Mouse (Mus musculus): ENCODE data around the gene Usp1. TPM values are rescaled to one million over a fixed set of nuclear protein-coding genes. Genes with fewer than 3 reads are reported as not detected.

The Usp1 gene
- 48.4 TPM for polyA plus RNA-seq (2017; shearing (Covaris generic))

GRCm38 (mm10) chr4:98923568-98924070 lies at the start of gene Usp1:
Usp1 (plus strand) TSS chr4:98923810.

Other genes with a start within 250 kb of the Usp1 start
- not detected for gene L1td1, start 197.1 kb upstream of the Usp1 start, polyA plus RNA-seq (2017; shearing (Covaris generic))
- gene Kank4, start 106.3 kb upstream of the Usp1 start, polyA plus RNA-seq (2017; shearing (Covaris generic)): not detected
- 0.17 TPM for gene I0C0044D17Rik, start 100.0 kb upstream of the Usp1 start, polyA plus RNA-seq (2017; shearing (Covaris generic))
- gene Angptl3, start 107.1 kb downstream of the Usp1 start, polyA plus RNA-seq (2017; shearing (Covaris generic)): not detected
- gene Dock7, start 197.1 kb downstream of the Usp1 start, polyA plus RNA-seq (2017; shearing (Covaris generic)): 0.42 TPM

Measured in naive thymus-derived CD4-positive, alpha-beta T cell, adult 5 months (primary cell).